Mouse (Mus musculus): Measurements from ENCODE around the gene Arhgap19. TPM values are rescaled to one million over a fixed set of nuclear protein-coding genes. Genes with fewer than 3 reads are reported as not detected.

Arhgap19 gene
- polyA plus RNA-seq, 1 experiment from 2014 or later: 43.6 TPM

DNA sequence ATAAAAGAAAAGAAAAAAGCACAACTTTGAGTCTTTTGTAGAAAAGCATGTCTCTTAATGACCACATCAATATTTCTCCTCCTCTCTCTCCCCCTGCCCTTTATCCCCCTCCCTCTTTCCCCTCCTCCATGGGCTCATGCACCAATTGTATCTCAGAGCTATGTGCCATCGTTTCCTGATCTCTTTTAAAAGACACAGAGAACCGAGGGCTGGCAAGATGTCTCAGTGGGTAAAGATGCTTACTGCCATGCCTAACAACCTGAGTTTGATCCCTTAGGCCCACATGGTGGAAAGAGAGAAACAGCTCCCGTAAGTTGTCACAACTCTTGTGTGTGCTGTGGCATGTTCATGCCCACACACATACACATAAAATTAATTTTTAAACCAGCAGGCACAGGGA is 34.9 kb upstream of the Arhgap19 start:
- Histone ChIP-seq H3K27ac (replicated peaks; ENCODE audit: low read depth, low read length) (no peak overlapping the region), H3K4me2 (ENCODE audit: low read depth, severe bottlenecking) (no peak overlapping the region), H3K36me3 (ENCODE audit: control insufficient read depth, insufficient read depth, low read length) (no peaks in the 10 kb centered on the region), H3K9me3 (ENCODE audit: control insufficient read depth, low read length) (no peaks in the 10 kb centered on the region), H3K4me1 (ENCODE audit: control insufficient read depth, insufficient read depth, low read length) (peaks cover 4% of the 10 kb centered on the region), H3K4me3 (ENCODE audit: low read depth, low read length) (no peak overlapping the region), H3K27me3 (ENCODE audit: control insufficient read depth, insufficient read depth, low read length) (peaks cover 10% of the 10 kb centered on the region), H3K9ac (ENCODE audit: low read length) (no peak overlapping the region)
- ATAC-seq (ENCODE audit: insufficient number of reproducible peaks, low FRiP score, low TSS enrichment, low read depth): no peak
- no peak for DNase-seq (ENCODE audit: low spot score)
- WGBS: 50% methylated on average over 3 of the region's 3 CpGs

DNA sequence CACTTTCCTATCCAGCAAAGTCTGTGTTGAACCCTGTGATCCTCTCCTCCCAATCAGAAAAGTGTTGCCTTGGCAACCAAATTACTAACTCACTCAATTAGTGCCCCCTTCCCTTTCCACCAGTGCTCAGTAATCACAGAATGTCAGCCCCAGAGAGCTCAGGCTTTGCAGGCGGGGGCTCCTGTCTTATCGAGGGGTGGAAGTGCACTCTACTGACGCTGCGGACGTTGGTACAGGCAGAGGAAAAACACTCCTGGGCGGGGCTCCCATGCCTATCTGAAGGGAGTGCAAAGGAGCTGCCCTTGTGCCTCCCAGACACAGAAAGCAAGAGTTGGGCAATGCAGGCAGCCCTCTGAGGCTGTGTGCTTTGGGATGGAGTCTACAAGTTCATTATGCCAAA is 34.0 kb upstream of the Arhgap19 start:
- ATAC-seq (ENCODE audit: insufficient number of reproducible peaks, low FRiP score, low TSS enrichment, low read depth) (no peak), DNase-seq (ENCODE audit: low spot score) (peak; percentile 39)
- no peak overlapping the region for H3K4me2 ChIP-seq (ENCODE audit: low read depth, severe bottlenecking)
- no peak overlapping the region for H3K9ac ChIP-seq (ENCODE audit: low read length)
- H3K27ac ChIP-seq (replicated peaks; ENCODE audit: low read depth, low read length): no peak overlapping the region
- H3K4me3 ChIP-seq (ENCODE audit: low read depth, low read length): no peak overlapping the region
- WGBS: 2% methylated on average over 6 of the region's 6 CpGs
- peaks cover 13% of the 10 kb centered on the region for H3K27me3 ChIP-seq (ENCODE audit: control insufficient read depth, insufficient read depth, low read length)
- no peaks in the 10 kb centered on the region for H3K9me3 ChIP-seq (ENCODE audit: control insufficient read depth, low read length)
- no peaks in the 10 kb centered on the region for H3K36me3 ChIP-seq (ENCODE audit: control insufficient read depth, insufficient read depth, low read length)
- peaks cover 6% of the 10 kb centered on the region for H3K4me1 ChIP-seq (ENCODE audit: control insufficient read depth, insufficient read depth, low read length)

DNA sequence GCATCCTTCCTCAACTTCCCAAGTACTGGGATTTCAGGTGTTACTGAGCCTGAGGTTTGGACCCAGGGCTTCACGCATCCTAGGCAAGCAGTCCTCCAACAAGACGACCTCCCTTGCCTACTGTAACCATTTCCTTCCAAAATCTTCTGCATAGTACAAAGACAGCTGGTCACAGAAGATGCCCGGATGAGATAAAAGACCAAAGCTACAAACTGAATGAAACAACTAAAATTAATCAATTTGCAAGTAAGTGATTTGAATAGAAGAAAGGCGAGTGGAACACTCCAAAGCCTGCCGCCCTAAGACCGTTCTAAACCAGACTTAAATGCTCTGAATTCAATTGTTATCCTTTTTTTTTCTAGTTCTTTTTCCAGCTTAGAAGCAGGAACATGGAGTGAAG is 33.6 kb upstream of the Arhgap19 start:
- Histone ChIP-seq H3K36me3 (ENCODE audit: control insufficient read depth, insufficient read depth, low read length) (no peaks in the 10 kb centered on the region), H3K9ac (ENCODE audit: low read length) (no peak overlapping the region), H3K4me2 (ENCODE audit: low read depth, severe bottlenecking) (no peak overlapping the region), H3K27me3 (ENCODE audit: control insufficient read depth, insufficient read depth, low read length) (peaks cover 17% of the 10 kb centered on the region), H3K9me3 (ENCODE audit: control insufficient read depth, low read length) (no peaks in the 10 kb centered on the region), H3K4me1 (ENCODE audit: control insufficient read depth, insufficient read depth, low read length) (peaks cover 9% of the 10 kb centered on the region), H3K27ac (replicated peaks; ENCODE audit: low read depth, low read length) (no peak overlapping the region), H3K4me3 (ENCODE audit: low read depth, low read length) (no peak overlapping the region)
- DNase-seq (ENCODE audit: low spot score): no peak
- WGBS: 57% methylated on average over 6 of the region's 6 CpGs
- no peak for ATAC-seq (ENCODE audit: insufficient number of reproducible peaks, low FRiP score, low TSS enrichment, low read depth)

DNA sequence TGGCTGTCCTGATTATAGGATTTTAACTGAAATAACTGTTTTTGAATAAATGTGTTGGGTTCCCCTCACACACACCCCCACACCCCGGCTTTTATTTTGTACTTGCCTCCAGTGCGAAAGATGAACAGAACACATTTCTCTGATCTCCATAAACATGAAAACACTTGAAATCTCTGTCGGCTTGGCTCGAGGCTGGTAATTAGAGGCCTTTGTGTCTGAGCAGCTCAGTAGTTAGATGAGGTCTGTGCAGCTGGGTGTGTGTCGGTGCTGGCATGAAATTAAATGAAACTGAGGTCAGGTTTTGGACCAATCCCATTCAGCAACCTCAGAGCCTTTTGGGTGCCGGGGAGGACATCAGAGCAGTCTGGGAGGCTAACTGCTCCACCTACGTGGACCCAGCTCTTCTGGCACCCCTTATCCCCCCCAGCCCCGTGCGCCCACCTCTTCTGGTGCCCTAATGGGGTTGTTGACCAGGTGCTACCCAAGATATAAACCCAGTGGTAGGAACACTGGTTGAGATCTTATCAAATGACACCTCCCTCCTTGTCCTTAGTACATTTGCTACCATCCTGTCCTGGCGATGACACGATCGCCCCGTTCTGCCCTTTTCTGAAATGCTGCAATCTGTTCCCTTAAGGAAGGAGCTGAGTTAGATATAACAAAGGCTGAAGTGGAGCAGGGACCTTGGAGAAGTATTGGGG is 30.8 kb upstream of the Arhgap19 start:
- ATAC-seq (ENCODE audit: insufficient number of reproducible peaks, low FRiP score, low TSS enrichment, low read depth): no peak
- Histone ChIP-seq H3K36me3 (ENCODE audit: control insufficient read depth, insufficient read depth, low read length) (no peaks in the 10 kb centered on the region), H3K4me2 (ENCODE audit: low read depth, severe bottlenecking) (no peak overlapping the region), H3K27ac (replicated peaks; ENCODE audit: low read depth, low read length) (no peak overlapping the region), H3K4me1 (ENCODE audit: control insufficient read depth, insufficient read depth, low read length) (peaks cover 11% of the 10 kb centered on the region), H3K9ac (ENCODE audit: low read length) (no peak overlapping the region), H3K4me3 (ENCODE audit: low read depth, low read length) (no peak overlapping the region), H3K27me3 (ENCODE audit: control insufficient read depth, insufficient read depth, low read length) (peaks cover 19% of the 10 kb centered on the region), H3K9me3 (ENCODE audit: control insufficient read depth, low read length) (no peaks in the 10 kb centered on the region)
- 67% methylated on average over 13 of the region's 13 CpGs for WGBS
- DNase-seq (ENCODE audit: low spot score): peak; percentile 22

DNA sequence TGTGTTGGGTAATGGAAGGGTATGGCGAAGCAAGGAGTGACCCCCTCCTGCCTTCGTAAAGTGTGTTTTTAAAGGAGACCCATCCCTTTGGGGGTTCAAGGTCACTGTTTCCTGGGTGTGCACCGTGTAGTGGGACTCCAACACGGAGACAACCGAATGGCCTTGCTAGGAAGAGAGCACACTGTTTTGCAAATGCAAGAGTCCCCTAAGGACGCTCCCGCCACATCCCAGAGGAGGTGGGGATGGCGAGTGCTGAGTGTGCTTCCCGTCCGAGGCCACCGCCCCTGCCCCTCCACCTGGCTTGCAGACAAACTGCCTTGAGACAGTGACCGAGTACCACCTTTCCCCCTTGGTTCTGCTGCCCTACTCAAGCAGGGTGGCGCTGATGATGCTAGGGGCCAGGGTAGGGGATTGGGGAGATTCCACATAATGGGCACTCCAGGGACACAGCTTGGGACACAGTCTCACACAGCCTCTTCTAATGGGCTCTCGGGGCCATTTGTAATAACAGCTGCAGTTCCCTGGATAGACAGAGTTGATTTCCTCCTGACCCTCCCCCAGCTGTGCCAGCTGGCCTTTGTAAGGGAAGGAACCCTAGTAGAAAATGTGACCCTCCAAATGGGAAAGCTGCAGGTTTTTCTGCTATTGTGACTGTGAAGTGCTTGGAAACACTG is 30.0 kb upstream of the Arhgap19 start:
- H3K4me3 ChIP-seq (ENCODE audit: low read depth, low read length): 0 out of 2 replicates have a peak overlapping the region, but pooled peaks have one; percentile 69
- DNase-seq (ENCODE audit: low spot score): peak; percentile 45
- ATAC-seq (ENCODE audit: insufficient number of reproducible peaks, low FRiP score, low TSS enrichment, low read depth): no peak
- H3K36me3 ChIP-seq (ENCODE audit: control insufficient read depth, insufficient read depth, low read length): no peaks in the 10 kb centered on the region
- no peaks in the 10 kb centered on the region for H3K9me3 ChIP-seq (ENCODE audit: control insufficient read depth, low read length)
- H3K4me2 ChIP-seq (ENCODE audit: low read depth, severe bottlenecking): peak overlapping the region; percentile 99
- H3K27me3 ChIP-seq (ENCODE audit: control insufficient read depth, insufficient read depth, low read length): peaks cover 19% of the 10 kb centered on the region
- 4% methylated on average over 14 of the region's 14 CpGs for WGBS
- no peak overlapping the region for H3K9ac ChIP-seq (ENCODE audit: low read length)
- H3K27ac ChIP-seq (replicated peaks; ENCODE audit: low read depth, low read length): no peak overlapping the region
- H3K4me1 ChIP-seq (ENCODE audit: control insufficient read depth, insufficient read depth, low read length): peaks cover 11% of the 10 kb centered on the region

DNA sequence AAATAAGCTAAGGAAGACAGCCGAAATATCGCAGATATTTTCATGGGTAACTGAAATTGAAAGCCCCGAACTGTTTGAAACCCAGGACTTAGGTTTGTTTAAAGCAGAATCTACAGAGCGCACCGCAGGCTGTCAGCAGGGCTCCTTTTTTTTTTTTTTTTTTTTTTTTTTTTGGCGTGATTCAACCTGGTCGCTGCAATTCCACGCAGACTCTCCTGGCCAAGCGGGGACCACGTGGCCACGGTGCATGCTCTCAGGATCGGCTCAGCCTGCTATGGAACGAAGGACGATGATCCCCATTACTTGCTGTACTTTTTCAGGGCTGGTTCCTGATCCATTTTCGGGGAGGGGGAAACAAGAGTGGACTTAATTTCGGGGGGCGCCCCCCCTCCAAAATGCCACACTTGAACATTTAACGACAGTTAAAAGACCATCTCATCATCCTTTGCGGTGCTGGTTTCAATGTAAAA is 29.3 kb upstream of the Arhgap19 start:
- Histone ChIP-seq H3K9ac (ENCODE audit: low read length) (peak overlapping the region; percentile 79; the same call in 1 of the 2 replicates), H3K36me3 (ENCODE audit: control insufficient read depth, insufficient read depth, low read length) (no peaks in the 10 kb centered on the region), H3K4me1 (ENCODE audit: control insufficient read depth, insufficient read depth, low read length) (peaks cover 11% of the 10 kb centered on the region), H3K27me3 (ENCODE audit: control insufficient read depth, insufficient read depth, low read length) (peaks cover 19% of the 10 kb centered on the region), H3K9me3 (ENCODE audit: control insufficient read depth, low read length) (no peaks in the 10 kb centered on the region), H3K4me3 (ENCODE audit: low read depth, low read length) (peak overlapping the region; percentile 69), H3K27ac (replicated peaks; ENCODE audit: low read depth, low read length) (no peak overlapping the region), H3K4me2 (ENCODE audit: low read depth, severe bottlenecking) (peak overlapping the region; percentile 99)
- WGBS: 1% methylated on average over 19 of the region's 19 CpGs
- DNase-seq (ENCODE audit: low spot score) (peak; percentile 57), ATAC-seq (ENCODE audit: insufficient number of reproducible peaks, low FRiP score, low TSS enrichment, low read depth) (no peak)

DNA sequence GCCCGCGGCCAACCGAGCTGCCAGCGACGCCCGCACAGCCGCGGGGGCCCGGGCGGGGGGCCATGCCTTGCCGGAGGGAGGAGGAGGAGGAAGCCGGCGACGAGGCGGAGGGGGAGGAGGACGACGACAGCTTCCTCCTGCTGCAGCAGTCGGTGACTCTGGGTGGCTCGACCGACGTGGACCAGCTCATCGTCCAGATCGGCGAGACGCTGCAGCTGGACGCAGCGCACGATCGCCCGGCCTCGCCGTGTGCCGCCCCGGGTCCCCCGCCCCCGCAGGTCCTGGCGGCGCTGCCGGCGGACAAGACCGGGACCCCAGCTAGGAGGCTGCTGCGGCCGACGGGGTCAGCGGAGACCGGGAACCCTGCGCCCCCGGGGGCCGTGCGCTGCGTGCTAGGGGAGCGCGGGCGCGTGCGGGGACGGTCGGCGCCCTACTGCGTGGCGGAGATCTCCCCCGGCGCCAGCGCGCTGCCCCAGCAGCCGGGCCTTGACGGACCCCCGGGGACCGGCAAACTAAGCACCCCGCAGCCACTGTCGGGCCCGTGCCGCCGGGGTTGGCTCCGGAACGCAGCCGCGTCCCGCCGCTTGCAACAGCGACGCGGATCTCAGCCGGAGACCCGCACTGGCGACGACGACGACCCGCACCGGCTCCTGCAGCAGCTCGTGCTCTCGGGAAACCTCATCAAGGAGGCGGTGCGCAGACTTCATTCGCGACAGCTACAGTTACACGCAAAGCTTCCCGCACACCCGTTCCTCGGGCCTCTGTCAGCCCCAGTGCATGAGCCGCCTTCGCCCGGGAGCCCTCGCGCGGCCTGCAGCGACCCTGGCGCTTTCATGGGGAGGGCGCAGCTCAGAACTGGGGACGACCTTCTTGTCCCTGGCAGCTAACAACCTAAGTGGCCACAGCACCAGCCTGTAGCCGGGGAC is 28.5 kb upstream of the Arhgap19 start:
- DNase-seq (ENCODE audit: low spot score) (peak; percentile 72), ATAC-seq (ENCODE audit: insufficient number of reproducible peaks, low FRiP score, low TSS enrichment, low read depth) (peak; percentile 67)
- H3K27me3 ChIP-seq (ENCODE audit: control insufficient read depth, insufficient read depth, low read length): peaks cover 19% of the 10 kb centered on the region
- peak overlapping the region; percentile 8; the same call in 1 of the 2 replicates for H3K27ac ChIP-seq (replicated peaks; ENCODE audit: low read depth, low read length)
- no peaks in the 10 kb centered on the region for H3K36me3 ChIP-seq (ENCODE audit: control insufficient read depth, insufficient read depth, low read length)
- no peaks in the 10 kb centered on the region for H3K9me3 ChIP-seq (ENCODE audit: control insufficient read depth, low read length)
- peak overlapping the region; percentile 99 for H3K4me2 ChIP-seq (ENCODE audit: low read depth, severe bottlenecking)
- H3K4me3 ChIP-seq (ENCODE audit: low read depth, low read length): peak overlapping the region; percentile 69
- under 1% methylated on average over 93 of the region's 112 CpGs for WGBS
- H3K4me1 ChIP-seq (ENCODE audit: control insufficient read depth, insufficient read depth, low read length): peaks cover 11% of the 10 kb centered on the region
- peak overlapping the region; percentile 79 for H3K9ac ChIP-seq (ENCODE audit: low read length)
